Mouse (Mus musculus): ENCODE data around the gene Vps37b.

Vps37b gene

GRCm38 (mm10) chr5:124045453-124046010 lies 13.5 kb upstream of the Vps37b start:
- DNase-seq = no peak

DNA sequence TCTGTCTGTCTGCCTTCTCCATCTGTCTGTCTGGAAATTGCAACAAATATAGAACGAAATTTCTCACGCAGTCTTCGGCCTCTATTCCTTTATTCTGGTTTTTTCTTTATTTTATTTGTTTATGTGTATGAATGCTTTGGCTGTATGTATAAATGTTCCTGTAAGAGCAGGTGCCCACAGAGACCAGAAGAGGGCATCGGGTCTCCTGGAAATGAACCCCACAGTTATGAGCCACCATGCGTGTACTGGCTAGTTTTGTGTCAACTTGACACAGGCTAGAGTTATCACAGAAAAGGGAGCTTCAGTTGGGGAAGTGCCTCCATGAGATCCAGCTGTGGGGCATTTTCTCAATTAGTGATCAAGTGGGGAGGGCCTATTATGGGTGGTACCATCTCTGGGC lies 11.9 kb upstream of the Vps37b start:
- DNase-seq = no peak

GRCm38 (mm10) chr5:124043212-124043978 lies 11.3 kb upstream of the Vps37b start:
- no peak for DNase-seq

DNA sequence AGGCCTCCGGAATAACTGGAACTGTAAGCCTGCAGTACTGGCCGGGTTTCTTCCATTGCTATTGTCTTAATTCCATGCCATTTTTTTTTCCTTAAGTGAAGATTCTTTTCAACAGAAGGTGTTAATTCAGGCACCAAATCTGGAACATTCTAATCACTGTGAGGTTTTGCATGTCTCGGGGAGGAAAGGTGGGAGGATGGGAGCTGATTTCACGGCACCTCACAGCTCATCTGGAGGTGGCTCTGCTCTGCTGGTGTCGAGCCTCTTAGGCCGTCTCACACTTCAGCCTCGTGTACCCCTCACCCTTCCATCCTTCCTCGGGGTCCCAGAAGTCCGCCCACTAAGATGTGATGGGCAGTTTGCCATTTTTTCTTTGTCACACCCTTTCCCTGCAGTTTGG lies 9.0 kb upstream of the Vps37b start:
- DNase-seq = no peak

DNA sequence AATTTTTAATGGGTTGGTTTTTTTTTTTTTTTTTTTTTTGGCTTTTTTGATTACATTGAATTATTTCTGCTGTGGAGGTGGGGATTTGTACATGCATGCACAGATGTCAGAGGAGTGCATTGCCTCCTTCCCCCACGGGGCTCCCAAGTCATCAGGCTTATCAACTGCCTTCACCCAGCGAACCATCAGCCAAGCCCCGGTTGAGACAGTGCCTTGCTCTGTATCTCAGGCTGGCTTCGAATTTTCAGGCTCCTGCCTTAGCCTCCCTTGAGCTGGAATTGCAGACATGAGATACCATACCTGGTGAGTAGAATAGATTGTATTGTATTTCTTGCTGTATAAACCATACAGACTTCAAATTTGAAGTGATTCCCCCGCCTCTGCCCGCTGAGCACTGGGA lies 7.5 kb upstream of the Vps37b start:
- no peak for DNase-seq

- DNase-seq = no peak
Observed at GRCm38 (mm10) chr5:124036836-124037235, 4.8 kb upstream of the Vps37b start.

- DNase-seq = no peak
Observed at GRCm38 (mm10) chr5:124036341-124036740, 4.3 kb upstream of the Vps37b start.

DNA sequence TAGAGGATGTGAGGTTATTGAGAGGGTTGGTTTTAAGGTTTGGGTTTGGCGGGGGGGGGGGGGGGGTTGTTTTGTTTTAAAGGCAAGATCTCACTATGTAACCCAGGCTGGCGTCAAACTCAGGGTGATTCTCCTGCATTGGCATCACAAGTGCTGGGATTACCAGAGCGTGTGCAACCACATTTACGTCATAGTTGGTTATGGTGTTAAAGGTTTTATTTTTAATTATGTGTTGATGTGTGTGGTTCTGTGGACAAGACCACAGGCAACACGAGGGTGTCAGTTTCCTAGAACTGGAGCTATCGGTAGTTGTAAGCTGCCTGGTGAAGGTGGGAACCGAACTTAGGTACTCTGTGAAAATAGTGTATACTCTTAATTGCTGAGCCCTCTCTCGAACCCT lies 3.7 kb upstream of the Vps37b start:
- no peak for DNase-seq

- DNase-seq = no peak
Observed at GRCm38 (mm10) chr5:124035406-124035805, 3.3 kb upstream of the Vps37b start.

DNA sequence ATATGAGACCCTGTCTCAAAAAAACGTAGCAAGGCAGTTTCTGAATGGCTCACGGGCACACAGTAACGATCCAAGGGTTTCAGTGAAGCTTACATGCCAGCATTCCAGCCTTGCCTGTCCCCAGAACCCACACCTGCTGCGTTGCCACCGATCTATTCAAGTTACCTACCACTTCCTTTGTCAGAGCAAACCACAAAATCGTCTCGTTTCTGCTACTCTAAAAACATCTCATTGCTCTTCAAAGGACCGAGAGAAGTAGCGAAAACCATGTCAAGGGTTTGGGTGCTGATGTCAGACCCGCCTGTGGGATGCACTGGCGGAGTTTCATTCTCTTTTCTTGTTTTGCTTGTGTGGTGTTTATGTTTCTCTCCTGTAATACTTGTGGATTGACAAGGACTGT lies 2.4 kb upstream of the Vps37b start:
- DNase-seq = no peak

GRCm38 (mm10) chr5:124031068-124031955 lies 758 bp downstream of the Vps37b start:
- DNase-seq = no peak

DNA sequence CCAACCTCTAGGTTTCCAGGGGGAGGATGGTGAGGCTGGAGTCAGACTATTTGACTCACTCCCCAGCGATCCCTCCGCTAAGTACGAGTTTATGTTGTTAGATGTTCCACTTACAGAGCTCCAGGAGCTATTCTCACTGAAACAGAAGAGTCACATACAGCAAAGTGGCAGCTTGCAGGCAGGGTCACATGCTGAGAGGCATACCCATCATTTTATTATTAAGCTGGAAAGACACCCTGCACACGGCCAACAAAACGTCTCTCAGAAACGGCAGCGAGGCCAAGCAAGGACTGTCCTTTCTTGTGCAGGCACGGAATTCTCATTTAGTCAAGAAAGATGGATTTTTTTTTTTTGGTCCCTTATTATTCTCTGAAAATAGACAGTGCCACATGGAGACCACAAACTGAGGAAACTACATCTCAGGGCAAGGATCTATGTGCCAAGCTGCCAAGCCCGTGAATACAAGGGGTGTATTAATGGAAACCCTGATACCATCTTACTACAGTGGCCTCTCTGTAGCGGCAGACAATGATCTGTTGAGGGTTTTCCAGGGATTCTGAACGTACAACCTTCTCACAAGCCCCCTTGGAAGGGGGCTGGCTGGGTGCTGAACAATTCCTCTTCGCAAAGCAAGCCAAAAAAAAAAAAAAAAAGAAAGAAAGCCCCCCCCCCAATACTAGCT lies 1.5 kb downstream of the Vps37b start:
- no peak for DNase-seq

DNA sequence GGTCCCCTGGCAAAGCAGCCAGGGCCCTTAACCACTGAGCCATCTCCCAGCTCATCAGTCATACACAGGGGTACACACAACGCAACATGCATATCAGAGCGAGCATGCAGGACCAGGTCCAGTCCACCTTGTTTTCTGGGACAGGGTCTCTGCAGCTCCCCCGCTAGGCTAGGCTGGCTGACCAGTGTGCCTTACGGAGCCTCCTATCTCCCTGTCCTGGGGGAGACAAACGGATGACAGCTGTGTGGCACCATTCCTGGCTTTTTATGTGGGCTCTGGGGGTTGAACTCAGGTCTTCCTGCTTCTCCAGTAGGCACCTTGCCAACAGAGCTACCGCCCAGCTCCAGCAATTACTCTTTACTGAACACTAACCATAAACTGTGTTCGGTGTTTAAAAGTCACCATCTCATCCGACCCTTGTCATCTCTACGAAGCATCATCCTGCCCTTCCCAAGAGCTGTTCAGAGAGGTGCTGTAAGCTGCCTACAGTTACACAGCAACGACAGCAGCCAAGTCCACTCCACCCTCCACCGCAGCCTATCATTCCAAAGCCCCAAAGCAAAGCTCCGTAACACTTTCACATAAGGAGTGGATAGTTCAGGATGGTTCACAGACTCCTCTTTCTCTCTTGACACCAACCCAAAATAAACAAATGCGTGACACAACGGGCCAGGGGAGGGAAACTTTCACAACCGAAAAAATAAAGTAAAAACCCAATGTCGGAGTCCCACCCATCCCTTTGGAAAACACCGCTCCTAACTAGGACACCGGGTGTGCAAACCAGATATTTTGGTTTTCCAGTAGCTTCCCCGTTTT lies 2.6 kb downstream of the Vps37b start:
- DNase-seq = no peak

DNA sequence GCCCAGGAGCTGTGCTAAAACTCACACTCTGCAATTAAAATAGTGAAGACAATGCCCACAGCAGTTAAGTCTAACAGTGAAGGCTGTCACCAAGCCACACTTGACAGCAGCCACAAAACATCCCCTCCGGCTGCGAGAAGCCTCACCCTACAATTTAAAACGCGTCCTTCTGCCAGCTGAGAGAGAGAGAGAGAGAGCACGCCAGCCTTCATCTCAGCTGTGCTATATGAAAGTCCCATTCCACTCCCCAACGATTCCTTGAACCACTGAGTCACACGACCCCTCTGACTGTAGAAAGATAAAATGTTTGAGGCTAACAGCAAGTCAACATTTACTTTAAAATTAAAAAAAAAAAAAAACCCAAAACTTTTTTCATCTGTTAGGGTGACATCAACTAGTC lies 3.4 kb downstream of the Vps37b start:
- DNase-seq = no peak

DNA sequence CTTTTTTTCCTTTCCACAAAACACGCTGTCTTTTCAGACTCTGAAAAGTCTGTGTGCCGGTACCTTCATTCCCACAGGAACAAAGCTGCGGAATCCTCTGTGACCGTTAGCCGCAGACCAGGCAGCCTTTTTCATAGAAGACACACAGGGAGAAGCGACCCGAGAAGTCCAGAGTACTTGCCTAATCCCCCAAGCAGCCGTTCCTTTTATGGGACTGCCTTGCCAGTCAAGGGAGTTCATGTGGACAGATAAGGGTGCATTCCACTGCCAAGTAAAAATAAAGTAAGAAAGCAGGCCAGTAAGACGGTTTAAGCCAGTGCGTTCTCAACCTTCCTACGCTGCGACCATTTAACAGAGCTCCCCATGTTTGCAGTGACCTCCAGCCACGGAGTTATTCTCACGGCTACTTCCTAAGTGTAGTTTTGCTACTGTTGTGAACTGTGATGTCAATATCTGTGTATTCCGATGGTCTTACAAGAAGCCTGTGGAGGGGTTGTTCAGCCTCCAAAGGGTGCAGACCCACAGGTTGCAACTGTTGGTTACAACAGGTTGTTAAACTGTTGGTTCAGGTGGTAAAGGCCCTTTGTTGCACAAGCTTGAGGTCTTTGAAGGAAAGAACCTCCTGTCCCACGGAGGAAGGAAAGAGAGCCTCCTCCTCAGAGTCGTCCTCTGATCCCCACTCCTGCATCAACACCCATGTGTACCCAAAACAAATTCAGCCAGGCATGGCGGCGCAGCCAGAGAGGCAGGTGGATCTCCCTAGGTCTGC lies 4.2 kb downstream of the Vps37b start:
- DNase-seq = no peak

- no peak for DNase-seq
Observed at GRCm38 (mm10) chr5:124026568-124026967, 5.5 kb downstream of the Vps37b start.

GRCm38 (mm10) chr5:124025587-124026441 lies 6.3 kb downstream of the Vps37b start:
- peak; percentile 87 for DNase-seq

GRCm38 (mm10) chr5:124025146-124025545 lies 6.9 kb downstream of the Vps37b start:
- no peak for DNase-seq

DNA sequence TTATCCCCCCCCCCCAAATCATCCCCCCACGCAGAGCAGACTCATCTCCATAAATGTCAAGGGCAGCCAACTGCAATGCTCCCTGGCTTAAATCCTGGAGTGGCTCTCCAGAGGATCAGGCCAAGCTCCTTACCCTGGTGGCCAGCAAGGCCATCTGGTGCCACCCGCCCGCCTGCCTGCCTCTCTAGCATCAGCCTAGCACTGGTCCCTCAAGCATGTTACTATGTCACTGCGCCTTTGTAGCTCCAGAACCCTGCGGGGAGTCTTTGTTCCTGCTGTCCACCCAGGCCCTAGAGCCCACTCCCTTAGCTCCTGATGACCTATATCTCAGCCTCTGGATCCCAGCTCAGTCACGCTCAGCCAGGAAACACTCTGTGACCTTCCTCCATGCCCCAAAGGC lies 7.4 kb downstream of the Vps37b start:
- no peak for DNase-seq

GRCm38 (mm10) chr5:124022365-124022764 lies 9.7 kb downstream of the Vps37b start:
- no peak for DNase-seq

- no peak for DNase-seq
Observed at GRCm38 (mm10) chr5:124021701-124022100, 10.4 kb downstream of the Vps37b start.
